Mouse (Mus musculus): ENCODE results near the gene Gm4450. TPM values are rescaled to one million over a fixed set of nuclear protein-coding genes. Genes with fewer than 3 reads are reported as not detected.
"Not testable (repeated sequence)": the region's sequence is repeated elsewhere in the genome, so short reads cannot be mapped to it uniquely, and the experiment has no call there.

The Gm4450 gene
- not detected in 2 replicates for polyA plus RNA-seq (2012; rRNA removed)

- H3K27ac ChIP-seq (ENCODE audit: insufficient read depth, low read depth, low read length); H3K36me3 ChIP-seq (ENCODE audit: control insufficient read depth, insufficient read depth, low read length); H3K27me3 ChIP-seq (ENCODE audit: control insufficient read depth, insufficient read depth, low read length); H3K4me3 ChIP-seq (ENCODE audit: low read depth, low read length); H3K4me1 ChIP-seq (ENCODE audit: control insufficient read depth, insufficient read depth, insufficient read length, low read length): not testable (repeated sequence)
- 100% methylated on average over 1 of the region's 1 CpGs for WGBS
These were observed at the start of gene Gm4450 for GRCm38 (mm10) chr3:98457026-98457425. TSS of gene Gm4450 (minus strand) at chr3:98457126.

- H3K4me1 ChIP-seq (ENCODE audit: control insufficient read depth, insufficient read depth, insufficient read length, low read length); H3K27me3 ChIP-seq (ENCODE audit: control insufficient read depth, insufficient read depth, low read length): not testable (repeated sequence)
These were observed 40.5 kb upstream of the Gm4450 start for GRCm38 (mm10) chr3:98497401-98497800.

GRCm38 (mm10) chr3:98496762-98497161 is 39.8 kb upstream of the Gm4450 start:
- no CpG with 5 or more reads among the region's 2 CpGs for WGBS
- H3K27me3 ChIP-seq (ENCODE audit: control insufficient read depth, insufficient read depth, low read length); H3K4me1 ChIP-seq (ENCODE audit: control insufficient read depth, insufficient read depth, insufficient read length, low read length); H3K36me3 ChIP-seq (ENCODE audit: control insufficient read depth, insufficient read depth, low read length); H3K4me3 ChIP-seq (ENCODE audit: low read depth, low read length); H3K27ac ChIP-seq (ENCODE audit: insufficient read depth, low read depth, low read length): not testable (repeated sequence)

More at GRCm38 (mm10) chr3:98497401-98497800, 40.5 kb upstream of the Gm4450 start:
- not testable (repeated sequence) for H3K4me3 ChIP-seq (ENCODE audit: low read depth, low read length); H3K36me3 ChIP-seq (ENCODE audit: control insufficient read depth, insufficient read depth, low read length); H3K27ac ChIP-seq (ENCODE audit: insufficient read depth, low read depth, low read length)

- not testable (repeated sequence) for H3K27ac ChIP-seq (ENCODE audit: insufficient read depth, low read depth, low read length); H3K4me1 ChIP-seq (ENCODE audit: control insufficient read depth, insufficient read depth, insufficient read length, low read length); H3K4me3 ChIP-seq (ENCODE audit: low read depth, low read length); H3K36me3 ChIP-seq (ENCODE audit: control insufficient read depth, insufficient read depth, low read length); H3K27me3 ChIP-seq (ENCODE audit: control insufficient read depth, insufficient read depth, low read length)
These were observed 38.1 kb upstream of the Gm4450 start for GRCm38 (mm10) chr3:98495055-98495454.

- H3K4me3 ChIP-seq (ENCODE audit: low read depth, low read length); H3K27ac ChIP-seq (ENCODE audit: insufficient read depth, low read depth, low read length); H3K36me3 ChIP-seq (ENCODE audit: control insufficient read depth, insufficient read depth, low read length); H3K27me3 ChIP-seq (ENCODE audit: control insufficient read depth, insufficient read depth, low read length); H3K4me1 ChIP-seq (ENCODE audit: control insufficient read depth, insufficient read depth, insufficient read length, low read length): not testable (repeated sequence)
These were observed 37.3 kb upstream of the Gm4450 start for GRCm38 (mm10) chr3:98494184-98494583.

DNA sequence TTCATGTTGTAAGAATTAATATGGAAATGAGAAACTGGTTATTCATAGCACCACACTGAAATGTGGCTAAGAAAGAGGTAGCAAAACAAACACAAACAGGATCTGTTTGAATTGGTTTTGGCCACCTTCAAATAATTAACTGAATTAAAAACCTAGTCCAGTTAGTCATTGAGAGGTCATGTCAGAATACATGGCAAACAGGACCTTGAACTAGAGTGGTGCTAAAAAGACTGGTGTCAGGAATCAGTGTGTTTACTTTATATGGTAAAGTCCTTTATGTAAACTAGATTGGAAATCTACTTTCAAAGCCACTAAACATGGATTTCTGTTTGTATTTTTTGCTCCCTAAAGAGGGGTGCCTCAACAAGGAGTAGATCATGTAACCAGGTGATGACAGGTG is 14.6 kb upstream of the Gm4450 start:
- not testable (repeated sequence) for H3K27me3 ChIP-seq (ENCODE audit: control insufficient read depth, insufficient read depth, low read length); H3K36me3 ChIP-seq (ENCODE audit: control insufficient read depth, insufficient read depth, low read length); H3K27ac ChIP-seq (ENCODE audit: insufficient read depth, low read depth, low read length); H3K4me3 ChIP-seq (ENCODE audit: low read depth, low read length); H3K4me1 ChIP-seq (ENCODE audit: control insufficient read depth, insufficient read depth, insufficient read length, low read length)

DNA sequence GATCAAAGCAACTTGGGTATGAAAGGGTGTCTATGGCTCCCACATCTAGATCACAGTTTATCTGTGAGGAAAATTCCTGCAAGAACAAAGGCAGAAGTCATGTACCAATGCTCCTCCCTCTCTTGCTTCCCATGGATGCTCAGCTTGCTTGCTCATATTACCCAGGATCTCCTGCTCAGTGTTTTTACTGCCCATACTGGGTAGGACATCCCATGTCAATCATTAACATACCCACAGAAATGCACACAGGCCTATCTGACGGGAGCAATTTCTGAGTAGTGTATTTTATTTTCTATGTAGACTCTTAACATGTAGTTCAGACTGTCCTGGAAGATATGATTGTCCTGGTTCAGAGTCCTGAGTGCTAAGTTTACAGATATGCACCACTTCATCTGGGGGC is 14.1 kb upstream of the Gm4450 start:
- not testable (repeated sequence) for H3K36me3 ChIP-seq (ENCODE audit: control insufficient read depth, insufficient read depth, low read length); H3K4me1 ChIP-seq (ENCODE audit: control insufficient read depth, insufficient read depth, insufficient read length, low read length); H3K27me3 ChIP-seq (ENCODE audit: control insufficient read depth, insufficient read depth, low read length); H3K27ac ChIP-seq (ENCODE audit: insufficient read depth, low read depth, low read length); H3K4me3 ChIP-seq (ENCODE audit: low read depth, low read length)
- no CpG with 5 or more reads among the region's 1 CpGs for WGBS

GRCm38 (mm10) chr3:98469323-98469722 is 12.4 kb upstream of the Gm4450 start:
- H3K27ac ChIP-seq (ENCODE audit: insufficient read depth, low read depth, low read length); H3K4me3 ChIP-seq (ENCODE audit: low read depth, low read length); H3K27me3 ChIP-seq (ENCODE audit: control insufficient read depth, insufficient read depth, low read length); H3K4me1 ChIP-seq (ENCODE audit: control insufficient read depth, insufficient read depth, insufficient read length, low read length); H3K36me3 ChIP-seq (ENCODE audit: control insufficient read depth, insufficient read depth, low read length): not testable (repeated sequence)
- 20% methylated on average over 1 of the region's 2 CpGs for WGBS

DNA sequence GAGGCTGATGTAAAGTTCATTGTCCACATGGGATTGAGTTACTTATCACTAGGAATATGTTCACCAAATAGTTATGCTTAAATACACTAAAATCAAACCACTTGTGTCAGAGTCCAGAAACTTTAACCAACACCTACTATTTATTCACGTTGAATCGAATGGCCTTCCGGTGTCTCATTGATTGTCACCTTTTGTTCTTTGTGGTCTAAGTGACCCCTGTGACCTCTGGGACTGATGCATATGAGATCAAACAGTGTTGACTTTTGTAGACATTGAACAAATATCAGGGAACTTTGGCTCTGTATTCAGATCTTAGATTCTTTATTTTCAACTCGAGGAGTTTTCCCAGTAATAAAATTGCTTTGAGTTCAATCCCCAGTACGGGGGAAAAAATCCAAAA is 3.1 kb downstream of the Gm4450 start:
- not testable (repeated sequence) for H3K36me3 ChIP-seq (ENCODE audit: control insufficient read depth, insufficient read depth, low read length); H3K4me3 ChIP-seq (ENCODE audit: low read depth, low read length); H3K4me1 ChIP-seq (ENCODE audit: control insufficient read depth, insufficient read depth, insufficient read length, low read length); H3K27ac ChIP-seq (ENCODE audit: insufficient read depth, low read depth, low read length); H3K27me3 ChIP-seq (ENCODE audit: control insufficient read depth, insufficient read depth, low read length)
- WGBS: 50% methylated on average over 5 of the region's 5 CpGs

- H3K27me3 ChIP-seq (ENCODE audit: control insufficient read depth, insufficient read depth, low read length); H3K27ac ChIP-seq (ENCODE audit: insufficient read depth, low read depth, low read length); H3K36me3 ChIP-seq (ENCODE audit: control insufficient read depth, insufficient read depth, low read length); H3K4me1 ChIP-seq (ENCODE audit: control insufficient read depth, insufficient read depth, insufficient read length, low read length); H3K4me3 ChIP-seq (ENCODE audit: low read depth, low read length): not testable (repeated sequence)
- WGBS: 86% methylated on average over 1 of the region's 1 CpGs
These were observed 13.0 kb downstream of the Gm4450 start for GRCm38 (mm10) chr3:98443924-98444323.

GRCm38 (mm10) chr3:98443149-98443779 is 13.7 kb downstream of the Gm4450 start:
- H3K27me3 ChIP-seq (ENCODE audit: control insufficient read depth, insufficient read depth, low read length): not testable (repeated sequence)

DNA sequence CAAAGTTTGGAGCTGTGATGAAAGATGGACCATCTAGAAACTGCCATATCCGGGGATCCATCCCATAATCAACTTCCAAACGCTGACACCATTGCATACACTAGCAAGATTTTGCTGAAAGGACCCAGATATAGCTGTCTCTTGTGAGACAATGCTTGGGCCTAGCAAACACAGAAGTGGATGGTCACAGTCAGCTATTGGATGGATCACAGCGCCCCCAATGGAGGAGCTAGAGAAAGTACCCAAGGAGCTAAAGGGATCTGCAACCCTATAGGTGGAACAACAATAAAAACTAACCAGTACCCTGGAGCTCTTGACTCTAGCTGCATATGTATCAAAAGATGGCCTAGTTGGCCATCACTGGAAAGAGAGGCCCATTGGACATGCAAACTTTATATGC is 14.7 kb downstream of the Gm4450 start:
- H3K4me1 ChIP-seq (ENCODE audit: control insufficient read depth, insufficient read depth, insufficient read length, low read length); H3K27me3 ChIP-seq (ENCODE audit: control insufficient read depth, insufficient read depth, low read length); H3K27ac ChIP-seq (ENCODE audit: insufficient read depth, low read depth, low read length); H3K36me3 ChIP-seq (ENCODE audit: control insufficient read depth, insufficient read depth, low read length); H3K4me3 ChIP-seq (ENCODE audit: low read depth, low read length): not testable (repeated sequence)
- WGBS: 50% methylated on average over 3 of the region's 3 CpGs

More at GRCm38 (mm10) chr3:98443149-98443779, 13.7 kb downstream of the Gm4450 start:
- not testable (repeated sequence) for H3K36me3 ChIP-seq (ENCODE audit: control insufficient read depth, insufficient read depth, low read length); H3K27ac ChIP-seq (ENCODE audit: insufficient read depth, low read depth, low read length); H3K4me1 ChIP-seq (ENCODE audit: control insufficient read depth, insufficient read depth, insufficient read length, low read length); H3K4me3 ChIP-seq (ENCODE audit: low read depth, low read length)
- WGBS: 4% methylated on average over 3 of the region's 3 CpGs

Measured in small intestine, adult 2 months (tissue).